Mouse (Mus musculus): ENCODE data around the gene Fam90a1b.
"Not testable (repeated sequence)": the region's sequence is repeated elsewhere in the genome, so short reads cannot be mapped to it uniquely, and the experiment has no call there.

Gene Fam90a1b

DNA sequence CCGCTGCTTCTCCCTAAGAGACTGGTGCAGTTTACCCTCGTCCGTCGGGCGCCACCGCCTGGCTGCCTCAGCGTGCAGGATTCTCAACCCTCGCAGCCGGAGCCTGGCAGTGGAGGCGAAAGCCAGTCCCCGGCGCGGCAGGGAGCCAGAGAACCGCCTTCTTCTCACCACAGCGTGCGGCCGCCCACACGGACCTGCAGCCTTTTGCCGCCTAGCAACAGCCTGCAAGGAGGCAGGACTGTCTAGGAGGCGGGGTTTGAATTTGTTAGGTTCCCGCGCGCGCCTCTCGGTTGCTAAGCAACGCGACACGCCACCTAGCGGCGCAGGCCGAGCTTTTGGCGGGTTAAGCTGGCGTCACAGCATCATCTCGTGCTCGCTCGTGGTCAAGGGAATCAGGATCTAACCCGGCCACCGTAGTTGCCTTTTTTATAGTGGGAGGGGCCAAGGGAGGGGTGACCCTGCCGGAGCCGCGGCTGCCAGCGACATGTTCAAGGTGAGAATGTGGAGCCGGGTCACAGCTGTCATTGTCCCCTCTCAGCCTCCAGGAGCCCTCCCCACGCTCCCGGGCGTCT lies at the start of gene Fam90a1b, which contains the start of gene Apoo:
Gene Fam90a1b (minus strand): TSS at position 108 of the 572 bp plus-strand sequence.
Gene Apoo (plus strand): TSS at position 448 of the 572 bp plus-strand sequence.
- DNase-seq = peak; percentile 96

DNA sequence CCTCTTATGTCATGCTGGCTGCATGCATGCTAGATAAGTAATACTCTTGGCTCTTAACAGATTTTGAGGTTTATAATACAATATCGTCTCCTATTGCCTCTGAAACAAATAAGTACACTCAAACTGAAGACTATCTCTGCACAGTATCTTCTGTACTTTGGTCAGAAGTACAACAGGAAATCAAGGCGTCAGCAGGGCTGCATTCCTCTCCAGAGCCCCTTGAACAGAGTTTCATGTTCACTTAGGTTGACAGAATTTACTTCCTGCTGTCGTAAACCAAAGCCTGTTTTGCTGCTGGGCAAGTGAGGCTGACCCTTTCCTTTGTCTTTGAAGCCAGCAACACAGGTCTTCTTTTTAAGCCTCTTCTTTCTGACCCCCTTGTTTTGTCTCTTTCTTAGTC lies 42.4 kb upstream of the Fam90a1b start:
- peak; percentile 12 for DNase-seq

GRCm38 (mm10) chrX:94378734-94379133 lies 12.2 kb upstream of the Fam90a1b start:
- no peak for DNase-seq

- peak; percentile 51 for DNase-seq
Measured at GRCm38 (mm10) chrX:94367248-94367647, 671 bp upstream of the Fam90a1b start.

- DNase-seq = peak; percentile 7
Measured at GRCm38 (mm10) chrX:94366029-94366428, 548 bp downstream of the Fam90a1b start.

- DNase-seq = no peak
Measured at GRCm38 (mm10) chrX:94365381-94365925, 1.1 kb downstream of the Fam90a1b start.

GRCm38 (mm10) chrX:94343638-94344037 lies 22.9 kb downstream of the Fam90a1b start:
- not testable (repeated sequence) for DNase-seq

GRCm38 (mm10) chrX:94321036-94321902 lies 45.3 kb downstream of the Fam90a1b start:
- no peak for DNase-seq

Data from kidney, postnatal 10 days (tissue).